Mouse (Mus musculus): ENCODE measurements at regions not wholly inside any gene's neighbourhood (a gene's known extent, or its start where the extent isn't known, plus 50 kb on each side); places are given as distances from the start of the nearest gene placed in this dataset.

GRCm38 (mm10) chr3:29771194-29771593 is 689.4 kb downstream of the Egfem1 start:
- DNase-seq = peak; percentile 23
- Histone ChIP-seq H3K4me1 (ENCODE audit: control insufficient read depth, insufficient read depth, low read length) (no peaks in the 10 kb centered on the region), H3K36me3 (ENCODE audit: control insufficient read depth, insufficient read depth, low read length) (no peaks in the 10 kb centered on the region), H3K9me3 (ENCODE audit: control insufficient read depth, low read length) (no peaks in the 10 kb centered on the region), H3K27ac (replicated peaks; ENCODE audit: low read depth, low read length) (no peak overlapping the region), H3K27me3 (ENCODE audit: control insufficient read depth, insufficient read depth, low read length) (no peaks in the 10 kb centered on the region), H3K4me3 (replicated peaks; ENCODE audit: low read depth, low read length) (no peak overlapping the region), H3K9ac (replicated peaks; ENCODE audit: low read length) (no peak overlapping the region), H3K4me2 (ENCODE audit: low read length) (no peak overlapping the region)
- ATAC-seq (ENCODE audit: low FRiP score, low TSS enrichment) = no peak
- 75% methylated on average over 1 of the region's 1 CpGs for WGBS

GRCm38 (mm10) chr3:29768592-29768991 is 686.8 kb downstream of the Egfem1 start:
- no peak for DNase-seq
- H3K9ac ChIP-seq (replicated peaks; ENCODE audit: low read length) = no peak overlapping the region
- no peak overlapping the region for H3K27ac ChIP-seq (replicated peaks; ENCODE audit: low read depth, low read length)
- no peaks in the 10 kb centered on the region for H3K4me1 ChIP-seq (ENCODE audit: control insufficient read depth, insufficient read depth, low read length)
- no peak overlapping the region for H3K4me2 ChIP-seq (ENCODE audit: low read length)
- no peaks in the 10 kb centered on the region for H3K27me3 ChIP-seq (ENCODE audit: control insufficient read depth, insufficient read depth, low read length)
- H3K4me3 ChIP-seq (replicated peaks; ENCODE audit: low read depth, low read length) = no peak overlapping the region
- no peaks in the 10 kb centered on the region for H3K36me3 ChIP-seq (ENCODE audit: control insufficient read depth, insufficient read depth, low read length)
- no peaks in the 10 kb centered on the region for H3K9me3 ChIP-seq (ENCODE audit: control insufficient read depth, low read length)
- 67% methylated on average over 5 of the region's 5 CpGs for WGBS
- ATAC-seq (ENCODE audit: low FRiP score, low TSS enrichment) = no peak

- no peaks in the 10 kb centered on the region for H3K9me3 ChIP-seq (ENCODE audit: control insufficient read depth, low read length)
- WGBS = 96% methylated on average over 3 of the region's 3 CpGs
- no peaks in the 10 kb centered on the region for H3K27me3 ChIP-seq (ENCODE audit: control insufficient read depth, insufficient read depth, low read length)
- H3K36me3 ChIP-seq (ENCODE audit: control insufficient read depth, insufficient read depth, low read length) = no peaks in the 10 kb centered on the region
- no peak overlapping the region for H3K4me3 ChIP-seq (replicated peaks; ENCODE audit: low read depth, low read length)
- no peak overlapping the region for H3K4me2 ChIP-seq (ENCODE audit: low read length)
- no peak for ATAC-seq (ENCODE audit: low FRiP score, low TSS enrichment)
- H3K27ac ChIP-seq (replicated peaks; ENCODE audit: low read depth, low read length) = no peak overlapping the region
- no peak overlapping the region for H3K9ac ChIP-seq (replicated peaks; ENCODE audit: low read length)
- DNase-seq = no peak
- H3K4me1 ChIP-seq (ENCODE audit: control insufficient read depth, insufficient read depth, low read length) = no peaks in the 10 kb centered on the region
Measured at GRCm38 (mm10) chr3:29764021-29764420, 682.2 kb downstream of the Egfem1 start.

- no peaks in the 10 kb centered on the region for H3K27me3 ChIP-seq (ENCODE audit: control insufficient read depth, insufficient read depth, low read length)
- no peak overlapping the region for H3K4me3 ChIP-seq (replicated peaks; ENCODE audit: low read depth, low read length)
- no peak overlapping the region for H3K27ac ChIP-seq (replicated peaks; ENCODE audit: low read depth, low read length)
- no peaks in the 10 kb centered on the region for H3K4me1 ChIP-seq (ENCODE audit: control insufficient read depth, insufficient read depth, low read length)
- no peak for DNase-seq
- H3K9me3 ChIP-seq (ENCODE audit: control insufficient read depth, low read length) = no peaks in the 10 kb centered on the region
- no peak overlapping the region for H3K9ac ChIP-seq (replicated peaks; ENCODE audit: low read length)
- H3K4me2 ChIP-seq (ENCODE audit: low read length) = no peak overlapping the region
- H3K36me3 ChIP-seq (ENCODE audit: control insufficient read depth, insufficient read depth, low read length) = no peaks in the 10 kb centered on the region
- no peak for ATAC-seq (ENCODE audit: low FRiP score, low TSS enrichment)
- WGBS = 83% methylated on average over 8 of the region's 8 CpGs
Measured at GRCm38 (mm10) chr3:29757821-29758494, 676.1 kb downstream of the Egfem1 start.
